Mouse (Mus musculus) liver, adult (tissue): ENCODE data around the gene Zfp423.

Experiments used
- GATA4 ChIP-seq: IDR thresholded peaks from 2 replicates; pipeline ENCODE4 v1.6.1; 2014; ENCODE audit warnings: mild to moderate bottlenecking, low read length; ENCODE audit not compliant: insufficient replicate concordance

Zfp423 gene

DNA sequence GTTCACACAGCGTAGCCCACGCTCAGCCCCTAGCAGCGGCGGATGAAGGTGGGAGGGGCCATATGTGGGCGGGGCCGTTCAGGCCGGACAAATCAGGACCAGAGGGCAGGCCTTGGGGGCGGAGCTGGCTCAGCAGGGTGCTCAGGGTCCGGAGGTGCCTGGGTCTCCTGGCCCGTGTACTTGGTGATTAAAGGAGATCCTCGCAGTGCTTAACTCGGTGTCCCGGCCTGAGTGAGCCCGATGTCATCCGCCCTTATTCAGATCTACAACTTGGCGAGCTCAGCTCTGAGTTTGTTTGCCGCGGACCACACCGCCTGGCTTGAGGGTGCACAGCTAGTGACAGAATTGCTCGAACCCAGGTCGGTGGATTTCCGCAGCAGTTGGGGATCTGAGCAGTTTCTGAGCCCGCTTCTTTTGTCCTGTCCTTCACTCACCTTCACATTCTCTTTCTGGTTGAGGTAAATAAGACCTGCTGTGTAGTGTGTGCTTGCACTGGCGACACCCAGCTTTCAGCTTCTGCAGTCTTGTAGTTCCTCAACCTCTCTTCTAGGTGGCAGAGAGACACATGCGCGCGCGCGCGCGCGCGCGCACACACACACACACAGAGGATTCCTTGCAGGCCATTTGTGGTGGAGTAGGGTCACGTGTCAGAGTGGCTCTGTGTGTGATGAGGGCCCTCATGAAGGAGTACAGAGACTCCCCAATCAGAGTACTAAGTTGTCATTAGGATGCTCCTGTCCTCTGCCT, 302.7 kb downstream of the Zfp423 start:
- no peak for TF ChIP-seq GATA4

- no peak for TF ChIP-seq GATA4
These were observed 303.4 kb downstream of the Zfp423 start for GRCm38 (mm10) chr8:87655946-87656345.

GRCm38 (mm10) chr8:87647781-87648180, 311.6 kb downstream of the Zfp423 start:
- TF ChIP-seq GATA4, result no peak

DNA sequence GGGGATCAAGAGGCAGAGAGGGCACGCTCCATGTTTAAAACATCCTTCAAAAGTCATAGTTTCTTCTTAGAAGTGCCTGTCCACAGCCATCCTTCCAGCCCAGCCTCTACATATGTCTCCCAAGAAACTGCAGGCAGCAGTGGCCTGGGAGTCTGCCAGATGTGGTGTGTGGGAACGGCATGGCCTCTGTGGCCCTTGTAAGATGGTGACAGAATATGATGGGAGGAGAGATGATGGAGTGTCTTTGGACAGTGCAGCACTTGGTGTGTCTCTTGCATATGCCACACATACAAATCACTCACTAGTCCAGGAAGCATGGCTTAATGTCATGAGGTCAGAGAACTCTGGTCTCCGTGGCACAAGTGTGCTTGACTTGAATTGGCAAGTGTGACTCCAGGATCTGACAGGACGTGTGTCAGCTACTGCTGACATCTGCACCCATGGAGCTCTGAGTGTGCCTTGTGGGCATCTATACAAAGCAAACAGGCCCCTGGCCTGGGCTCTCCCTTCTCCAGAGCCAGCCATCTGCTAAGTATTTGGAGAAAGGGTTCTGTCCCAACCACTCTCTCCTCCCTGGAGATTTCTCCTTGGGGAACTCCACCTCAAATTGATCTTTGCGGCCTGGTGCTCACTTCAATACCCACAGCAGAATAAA, 313.4 kb downstream of the Zfp423 start:
- no peak for TF ChIP-seq GATA4

DNA sequence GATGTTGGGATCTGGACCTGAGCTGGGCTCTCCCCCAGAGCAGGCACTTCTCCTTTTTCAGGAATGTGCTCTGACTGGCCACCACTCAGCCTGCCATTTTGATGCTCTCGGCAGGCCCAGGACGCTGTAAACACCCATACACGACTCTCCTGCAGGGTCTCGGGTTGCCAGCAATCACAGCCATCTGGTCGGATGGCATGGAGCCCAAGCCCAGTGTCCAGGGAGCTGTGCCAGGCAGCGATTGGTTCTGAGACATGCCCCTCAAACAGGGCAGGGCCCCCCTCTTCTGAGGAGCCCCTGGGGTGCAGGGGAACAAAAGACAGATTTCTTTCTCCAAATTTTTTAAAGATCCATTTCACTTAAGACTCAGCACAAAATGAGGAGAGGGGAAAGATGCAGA, 314.0 kb downstream of the Zfp423 start:
- no peak for TF ChIP-seq GATA4

- no peak for TF ChIP-seq GATA4
These were observed 318.5 kb downstream of the Zfp423 start for GRCm38 (mm10) chr8:87640930-87641329.

- TF ChIP-seq GATA4, result no peak
These were observed 323.1 kb downstream of the Zfp423 start for GRCm38 (mm10) chr8:87636226-87636742.

DNA sequence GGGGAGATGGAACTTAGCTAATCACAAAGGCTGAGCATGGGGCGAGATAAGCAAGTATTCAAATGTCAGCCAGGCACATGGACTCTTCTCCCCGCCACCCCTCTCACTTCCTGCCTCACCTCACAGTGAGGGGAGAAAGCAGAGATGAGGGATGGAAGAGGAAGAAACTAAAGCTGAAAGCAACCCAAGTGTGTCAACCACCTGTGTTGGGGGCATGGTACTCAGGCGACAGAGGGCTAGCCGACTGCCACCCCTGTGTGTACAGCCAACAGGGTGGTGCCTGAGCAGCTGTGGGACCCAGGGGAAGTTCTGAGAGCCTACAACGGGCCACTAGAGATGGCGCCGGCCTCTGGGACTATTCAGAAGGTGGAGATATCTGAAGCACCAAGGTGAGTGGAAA, 327.6 kb downstream of the Zfp423 start:
- TF ChIP-seq GATA4, result no peak

DNA sequence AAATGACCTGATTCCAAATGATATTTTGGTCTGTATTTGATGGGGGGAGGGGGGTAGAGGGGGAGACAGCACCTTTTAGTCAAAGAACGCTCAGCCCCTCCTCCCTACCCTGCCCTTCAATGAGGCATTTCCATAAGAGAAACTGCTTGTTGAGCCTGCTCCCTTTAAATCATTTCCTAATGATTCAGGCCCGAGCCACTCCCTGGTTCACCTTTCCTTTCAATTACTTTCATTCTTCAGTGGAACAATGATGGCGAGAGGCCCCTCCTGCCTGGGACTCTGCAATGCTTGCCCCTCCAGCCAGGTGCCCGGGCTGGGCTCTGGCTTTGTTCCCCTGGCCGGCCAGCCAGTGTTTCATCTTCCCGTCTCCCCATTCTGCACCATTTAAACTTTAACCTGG, 329.7 kb downstream of the Zfp423 start:
- no peak for TF ChIP-seq GATA4

GRCm38 (mm10) chr8:87621181-87621580, 338.2 kb downstream of the Zfp423 start:
- no peak for TF ChIP-seq GATA4

DNA sequence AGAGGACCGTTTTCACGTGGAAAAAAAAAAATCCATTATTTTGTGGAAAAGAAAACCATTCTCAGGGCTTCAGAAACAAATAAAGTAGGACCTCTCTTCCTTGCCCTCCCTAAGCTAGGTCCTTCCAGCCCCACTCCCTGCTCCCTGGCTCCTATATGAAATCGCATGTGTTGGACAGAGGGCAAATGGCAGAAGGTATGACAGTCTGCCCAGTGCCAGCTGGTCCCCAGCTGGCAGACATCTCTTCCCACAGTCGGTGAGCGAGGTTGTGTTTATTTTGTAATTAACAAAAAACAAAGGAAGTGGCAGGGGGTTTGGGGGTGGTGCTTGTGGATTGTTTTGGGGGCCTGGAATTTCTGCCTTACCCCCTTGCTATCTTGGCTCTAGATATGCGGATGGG, 339.2 kb downstream of the Zfp423 start:
- no peak for TF ChIP-seq GATA4

DNA sequence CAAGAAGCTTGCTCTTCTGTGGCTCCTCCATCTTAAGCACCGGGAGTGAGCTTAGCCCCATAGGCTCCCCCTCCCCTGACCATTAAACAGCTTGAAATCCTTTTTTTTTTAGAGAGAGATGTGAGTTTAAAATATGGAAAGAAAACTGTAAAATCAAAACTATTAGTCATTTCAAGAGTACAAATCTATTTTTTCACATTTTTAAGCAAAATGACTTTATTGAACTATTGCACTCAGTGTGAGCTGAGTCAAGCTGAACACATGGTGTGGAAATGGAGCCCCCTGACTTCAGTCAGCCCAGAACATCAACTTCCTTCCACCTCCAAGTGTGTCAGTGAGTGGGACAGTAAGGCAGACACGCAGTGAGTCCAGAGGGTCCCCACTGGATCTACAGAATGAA, 339.9 kb downstream of the Zfp423 start:
- TF ChIP-seq GATA4, result no peak

DNA sequence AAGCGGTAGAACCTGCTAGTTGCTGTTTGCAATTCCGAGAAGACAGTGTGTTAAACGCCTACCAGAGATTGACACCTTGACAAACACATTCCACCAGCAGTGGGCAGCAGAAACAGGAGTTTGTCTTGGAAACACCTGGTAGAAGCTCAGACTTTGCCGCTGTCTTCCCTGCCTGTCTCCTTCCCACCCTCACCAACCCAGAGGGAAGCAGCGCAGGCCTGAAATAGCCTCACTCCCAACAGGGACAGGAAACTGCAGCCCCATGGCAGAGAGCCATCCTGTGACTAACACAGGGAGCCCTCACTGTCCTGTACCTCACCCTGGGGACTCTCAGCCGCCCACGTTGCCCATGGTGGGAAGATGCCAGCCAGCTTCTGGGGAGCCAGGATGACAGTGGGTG, 340.3 kb downstream of the Zfp423 start:
- no peak for TF ChIP-seq GATA4

- TF ChIP-seq GATA4, result no peak
These were observed 345.7 kb downstream of the Zfp423 start for GRCm38 (mm10) chr8:87613701-87614100.
